Mouse (Mus musculus) lung, embryonic 14.5 days (tissue): ENCODE measurements around the gene Lnx2. TPM values are rescaled to one million over a fixed set of nuclear protein-coding genes. Genes with fewer than 3 reads are reported as not detected.
A peak's percentile ranks its signal among the peaks of the same experiment; 100 is the strongest.

Experiments used
- ATAC-seq: fragments of 200-750 bp; cut with Nextera tagmentation; 2 replicates; pipeline ENCODE4 v1.8.0; 2017; ENCODE audit warnings: mild to moderate bottlenecking, moderate TSS enrichment, moderate library complexity; ENCODE audit not compliant: insufficient read depth
- DNase-seq: peaks from one replicate; pipeline ENCODE4 v3.0.0-alpha.2; 2015
- H3K27ac ChIP-seq: fragments of 300-500 bp; sonication (generic); 2 replicates; pipeline ENCODE4 v1.5.1; 2014; ENCODE audit warnings: low read depth, mild to moderate bottlenecking, moderate library complexity
- H3K27me3 ChIP-seq: fragments of 300-500 bp; sonication (generic); 2 replicates; pipeline ENCODE4 v1.6.1; 2014; ENCODE audit warnings: low read length, control low read depth; ENCODE audit not compliant: insufficient read depth
- H3K36me3 ChIP-seq: fragments of 300-500 bp; sonication (generic); 2 replicates; pipeline ENCODE4 v1.6.1; 2014; ENCODE audit warnings: control low read depth; ENCODE audit not compliant: insufficient read depth
- H3K4me1 ChIP-seq: fragments of 300-500 bp; sonication (generic); 2 replicates; pipeline ENCODE4 v1.6.1; 2014; ENCODE audit warnings: antibody characterized with exemption, control low read depth; ENCODE audit not compliant: insufficient read depth
- H3K4me2 ChIP-seq: fragments of 300-500 bp; sonication (generic); 2 replicates; pipeline ENCODE4 v1.6.1; 2014; ENCODE audit warnings: mild to moderate bottlenecking
- H3K4me3 ChIP-seq: fragments of 300-500 bp; sonication (generic); 2 replicates; pipeline ENCODE4 v1.5.1; 2014; ENCODE audit warnings: low read depth, low read length
- H3K9ac ChIP-seq: fragments of 300-500 bp; sonication (generic); 2 replicates; pipeline ENCODE4 v1.6.1; 2014
- H3K9me3 ChIP-seq: fragments of 300-500 bp; sonication (generic); 2 replicates; pipeline ENCODE4 v1.6.1; 2016; ENCODE audit warnings: low read depth, low read length, control low read depth
- CTCF ChIP-seq: IDR thresholded peaks from 2 replicates; pipeline ENCODE4 v1.5.1; 2016; ENCODE audit warnings: antibody characterized with exemption, low read depth
- WGBS: fragments of 180-500 bp; shearing (Covaris S2); extraction: QIAGEN DNeasy Blood & Tissue Kit; methylation state at CpG from one replicate; pipeline ENCODE4 v1.1.7; 2014; 5-methylcytosine and 5-hydroxymethylcytosine counted together
- polyA plus RNA-seq: library from polyadenylated mRNA; unstranded; fragments of >200 nt; fragmentation: Nextera tagmentation; extraction: Ambion mirVana; gene quantifications from 2 replicates; pipeline ENCODE4 v1.2.1, GENCODE M21; 2014

Lnx2 gene
- polyA plus RNA-seq, 1 experiment from 2014 or later = 19.9 TPM

- ATAC-seq (no peak), DNase-seq (no peak)
- 85% methylated on average over 11 of the region's 11 CpGs for WGBS
- Histone ChIP-seq H3K27me3 (no peaks in the 10 kb centered on the region), H3K4me1 (no peaks in the 10 kb centered on the region), H3K36me3 (peaks cover 52% of the 10 kb centered on the region), H3K27ac (no peak overlapping the region), H3K9me3 (no peaks in the 10 kb centered on the region), H3K4me3 (no peak overlapping the region), H3K9ac (no peak overlapping the region), H3K4me2 (no peak overlapping the region)
- no peak for TF ChIP-seq CTCF
Measured at GRCm38 (mm10) chr5:147018761-147019160, 57.6 kb downstream of the Lnx2 start.

- Histone ChIP-seq H3K4me1 (no peaks in the 10 kb centered on the region), H3K4me2 (no peak overlapping the region), H3K9me3 (no peaks in the 10 kb centered on the region), H3K9ac (no peak overlapping the region), H3K4me3 (no peak overlapping the region), H3K27me3 (no peaks in the 10 kb centered on the region), H3K27ac (no peak overlapping the region), H3K36me3 (peaks cover 40% of the 10 kb centered on the region)
- ATAC-seq = no peak
- 65% methylated on average over 11 of the region's 11 CpGs for WGBS
- no peak for TF ChIP-seq CTCF
- DNase-seq = no peak
Measured at GRCm38 (mm10) chr5:147017526-147017925, 58.9 kb downstream of the Lnx2 start.

GRCm38 (mm10) chr5:147016622-147017021 lies 59.8 kb downstream of the Lnx2 start:
- H3K4me2 ChIP-seq = no peak overlapping the region
- no peak overlapping the region for H3K4me3 ChIP-seq
- H3K36me3 ChIP-seq = peaks cover 36% of the 10 kb centered on the region
- H3K9me3 ChIP-seq = no peaks in the 10 kb centered on the region
- ATAC-seq (0 out of 2 replicates have a peak, but pooled peaks have one; percentile 30), DNase-seq (no peak)
- H3K9ac ChIP-seq = no peak overlapping the region
- H3K27me3 ChIP-seq = no peaks in the 10 kb centered on the region
- H3K4me1 ChIP-seq = no peaks in the 10 kb centered on the region
- no peak for TF ChIP-seq CTCF
- WGBS = 72% methylated on average over 12 of the region's 12 CpGs
- H3K27ac ChIP-seq = no peak overlapping the region

GRCm38 (mm10) chr5:147015191-147015590 lies 61.2 kb downstream of the Lnx2 start:
- H3K9ac ChIP-seq = no peak overlapping the region
- ATAC-seq = no peak
- TF ChIP-seq CTCF = no peak
- no peak overlapping the region for H3K27ac ChIP-seq
- H3K36me3 ChIP-seq = peaks cover 30% of the 10 kb centered on the region
- no peak overlapping the region for H3K4me2 ChIP-seq
- 89% methylated on average over 7 of the region's 7 CpGs for WGBS
- no peak for DNase-seq
- no peaks in the 10 kb centered on the region for H3K27me3 ChIP-seq
- no peak overlapping the region for H3K4me3 ChIP-seq
- no peaks in the 10 kb centered on the region for H3K4me1 ChIP-seq
- no peaks in the 10 kb centered on the region for H3K9me3 ChIP-seq

GRCm38 (mm10) chr5:147013845-147014244 lies 62.5 kb downstream of the Lnx2 start:
- no peak overlapping the region for H3K4me3 ChIP-seq
- WGBS = 54% methylated on average over 6 of the region's 6 CpGs
- H3K27ac ChIP-seq = no peak overlapping the region
- H3K9me3 ChIP-seq = no peaks in the 10 kb centered on the region
- no peak overlapping the region for H3K4me2 ChIP-seq
- peaks cover 19% of the 10 kb centered on the region for H3K36me3 ChIP-seq
- no peaks in the 10 kb centered on the region for H3K27me3 ChIP-seq
- TF ChIP-seq CTCF = no peak
- ATAC-seq = no peak
- no peaks in the 10 kb centered on the region for H3K4me1 ChIP-seq
- no peak for DNase-seq
- H3K9ac ChIP-seq = no peak overlapping the region

- Histone ChIP-seq H3K9ac (no peak overlapping the region), H3K36me3 (peaks cover 5% of the 10 kb centered on the region; the same call in 1 of the 2 replicates), H3K27ac (no peak overlapping the region), H3K9me3 (no peaks in the 10 kb centered on the region), H3K4me3 (no peak overlapping the region), H3K4me1 (no peaks in the 10 kb centered on the region), H3K4me2 (no peak overlapping the region), H3K27me3 (no peaks in the 10 kb centered on the region)
- no peak for TF ChIP-seq CTCF
- ATAC-seq = no peak
- WGBS = 82% methylated on average over 10 of the region's 10 CpGs
- DNase-seq = no peak
Measured at GRCm38 (mm10) chr5:147011333-147011732, 65.1 kb downstream of the Lnx2 start.

GRCm38 (mm10) chr5:147003303-147003702 lies 73.1 kb downstream of the Lnx2 start:
- Histone ChIP-seq H3K27me3 (no peaks in the 10 kb centered on the region), H3K36me3 (no peaks in the 10 kb centered on the region), H3K4me1 (no peaks in the 10 kb centered on the region), H3K9me3 (no peaks in the 10 kb centered on the region), H3K4me3 (no peak overlapping the region), H3K9ac (no peak overlapping the region), H3K4me2 (no peak overlapping the region), H3K27ac (no peak overlapping the region)
- ATAC-seq (no peak), DNase-seq (no peak)
- 0 out of 2 replicates have a peak, but pooled peaks have one; percentile 12 for TF ChIP-seq CTCF
- WGBS = 59% methylated on average over 1 of the region's 1 CpGs

- no peak overlapping the region for H3K4me3 ChIP-seq
- TF ChIP-seq CTCF = peak; percentile 21; the same call in 1 of the 2 replicates
- no peaks in the 10 kb centered on the region for H3K36me3 ChIP-seq
- no peak overlapping the region for H3K27ac ChIP-seq
- no peaks in the 10 kb centered on the region for H3K9me3 ChIP-seq
- H3K27me3 ChIP-seq = no peaks in the 10 kb centered on the region
- DNase-seq (no peak), ATAC-seq (no peak)
- no peaks in the 10 kb centered on the region for H3K4me1 ChIP-seq
- WGBS = 79% methylated on average over 4 of the region's 4 CpGs
- H3K9ac ChIP-seq = no peak overlapping the region
- no peak overlapping the region for H3K4me2 ChIP-seq
Measured at GRCm38 (mm10) chr5:147001312-147001711, 75.1 kb downstream of the Lnx2 start.
